Mouse (Mus musculus): Measurements from ENCODE around the gene 0610010K14Rik.

Gene 0610010K14Rik

DNA sequence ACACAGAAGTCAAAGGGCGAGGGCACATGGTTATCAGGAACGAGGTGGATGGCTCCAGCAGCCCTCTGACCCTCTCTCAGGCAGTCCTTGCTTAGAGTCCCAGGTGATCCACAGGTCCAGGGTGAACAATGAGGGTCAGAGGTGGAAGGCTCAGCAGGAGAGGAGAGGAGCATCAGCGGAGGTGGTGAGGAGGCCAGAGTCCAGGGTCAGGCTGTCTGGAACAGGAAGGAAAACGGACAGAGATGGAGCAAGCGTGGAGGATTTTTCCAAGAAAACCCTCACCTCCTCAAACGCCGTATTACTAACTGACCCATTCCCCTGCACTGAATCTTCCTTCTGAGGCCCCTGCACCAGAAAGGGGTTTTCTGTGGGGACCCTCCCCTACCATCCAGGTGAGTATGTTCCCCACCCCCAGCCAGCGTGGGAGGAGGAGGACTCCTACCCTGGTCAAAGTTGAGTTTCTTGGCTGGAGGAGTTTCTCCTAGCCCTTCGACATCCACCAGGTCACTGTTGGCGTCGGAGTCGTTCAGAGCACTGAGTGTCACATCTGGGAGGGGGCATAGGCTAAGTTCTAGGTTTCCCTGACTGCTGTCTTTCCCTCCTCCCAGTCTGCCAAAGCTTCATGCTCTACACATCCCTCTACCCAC is 2.3 kb downstream of the 0610010K14Rik start:
- no peak for DNase-seq (ENCODE audit: low read depth, low spot score)

DNA sequence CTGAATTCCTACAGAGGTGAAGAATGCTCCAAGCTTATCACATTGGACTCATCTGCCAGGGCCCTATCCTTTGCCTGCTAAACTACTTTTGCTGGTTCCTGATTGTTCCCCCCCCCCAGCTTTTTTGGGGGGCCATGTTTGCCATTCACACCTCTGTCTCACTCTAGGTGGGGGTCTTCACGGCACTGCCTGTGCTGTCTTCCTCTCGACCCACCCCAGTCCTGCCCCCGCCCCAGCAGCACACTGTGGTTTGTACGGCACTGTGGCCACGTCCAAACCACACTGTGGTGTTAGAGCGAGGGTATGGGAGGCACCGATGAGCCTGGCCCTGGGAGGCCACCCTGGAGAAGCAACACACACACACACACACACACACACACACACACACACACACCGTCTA is 3.2 kb downstream of the 0610010K14Rik start:
- DNase-seq (ENCODE audit: low read depth, low spot score), result no peak

DNA sequence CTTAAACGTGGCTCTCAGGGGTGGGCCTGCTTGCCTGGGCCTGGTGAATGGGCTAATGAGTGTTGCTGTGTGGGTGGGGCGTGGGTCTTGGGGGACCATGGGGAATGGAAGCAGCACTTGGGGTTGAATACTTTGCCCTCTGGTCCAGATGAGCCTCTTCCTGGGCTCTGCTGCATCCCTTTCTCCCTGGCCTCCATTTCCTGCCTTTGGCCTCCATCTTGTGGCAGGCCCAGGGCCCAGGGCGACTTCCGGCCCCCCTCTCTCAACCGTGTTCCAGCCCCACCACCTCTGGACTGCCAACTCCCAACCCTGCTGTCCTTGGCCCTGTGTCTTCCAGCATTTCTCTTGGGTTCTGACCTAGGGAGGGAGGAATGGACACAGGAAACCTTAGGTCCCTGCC is 3.7 kb downstream of the 0610010K14Rik start:
- DNase-seq (ENCODE audit: low read depth, low spot score), result no peak

DNA sequence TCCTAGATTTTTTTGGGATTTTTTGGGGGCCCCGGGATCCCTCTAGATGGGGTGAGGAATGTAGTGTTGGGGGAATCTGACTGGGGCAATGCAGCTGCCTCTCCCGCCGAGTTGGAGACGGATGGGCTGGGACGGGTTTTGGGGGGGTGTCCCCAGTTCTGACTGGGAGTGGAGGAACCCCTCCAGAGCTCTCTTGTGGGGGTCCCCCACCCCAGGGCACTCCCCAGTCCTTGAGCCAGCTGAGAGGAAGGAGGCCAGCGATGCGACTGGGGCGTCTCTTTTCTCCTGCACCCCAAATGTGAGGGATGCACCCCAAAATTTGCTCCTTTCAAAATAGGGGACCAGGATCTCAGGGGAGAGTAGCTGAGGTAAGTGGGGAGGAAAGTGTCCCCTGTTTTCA is 4.7 kb downstream of the 0610010K14Rik start:
- no peak for DNase-seq (ENCODE audit: low read depth, low spot score)

DNA sequence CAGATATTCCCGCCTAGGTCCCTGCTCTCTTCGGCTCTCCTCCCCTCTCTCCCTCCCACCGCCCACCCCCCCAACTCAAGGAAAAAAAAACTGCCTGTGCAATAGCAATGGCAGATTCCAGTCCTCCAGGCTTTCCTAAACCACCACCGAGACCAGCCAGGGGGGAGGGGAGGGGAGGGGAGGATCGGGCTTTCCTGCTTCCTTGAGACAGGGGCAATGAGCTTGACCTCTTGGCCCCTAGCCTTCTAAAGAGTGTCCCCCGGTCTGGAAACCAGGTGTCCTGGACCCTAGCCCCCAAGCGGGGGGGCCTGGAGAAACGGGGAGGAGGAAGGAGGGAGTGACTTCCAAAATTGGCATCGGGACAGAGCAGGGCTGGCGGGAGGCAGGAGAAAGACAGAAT is 5.2 kb downstream of the 0610010K14Rik start:
- no peak for DNase-seq (ENCODE audit: low read depth, low spot score)

- DNase-seq (ENCODE audit: low read depth, low spot score), result peak; percentile 80
Measured at GRCm38 (mm10) chr11:70230239-70230727, 7.4 kb downstream of the 0610010K14Rik start.

DNA sequence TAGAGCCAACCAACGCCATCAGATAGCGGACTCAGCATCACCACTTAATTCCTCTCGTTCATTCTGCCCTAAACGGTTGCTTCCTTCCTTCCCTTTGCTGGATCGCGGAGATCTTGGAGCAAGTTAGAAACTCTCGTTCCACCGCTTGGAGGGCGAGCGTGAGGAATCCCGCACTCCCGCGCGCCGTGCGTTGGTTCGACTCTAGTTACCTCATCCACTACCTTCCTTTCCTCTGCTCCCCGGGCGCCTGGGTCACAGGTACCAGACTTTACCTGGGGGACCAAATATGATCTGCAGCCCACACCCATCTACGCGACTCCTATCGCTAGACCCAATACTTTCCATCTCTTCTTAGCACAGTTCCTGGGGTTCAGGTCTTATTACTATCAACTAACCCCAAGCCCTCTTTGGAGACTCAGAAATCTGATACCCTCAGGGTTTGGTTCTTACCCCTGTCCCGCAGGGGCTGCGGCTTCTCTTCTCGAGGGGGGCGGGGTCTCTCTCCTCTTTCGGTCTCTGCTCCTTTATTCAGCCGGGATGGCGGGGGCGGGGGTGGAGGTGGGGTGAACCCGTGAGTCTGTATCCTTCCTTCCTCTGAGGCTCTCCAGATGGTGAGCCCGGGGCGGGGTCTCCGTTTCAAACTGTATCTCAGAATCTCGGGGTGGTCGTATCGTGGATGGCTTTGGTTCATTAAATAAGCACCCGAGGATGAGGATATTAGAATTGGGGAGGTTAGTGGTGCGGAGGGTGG is 8.3 kb downstream of the 0610010K14Rik start, which contains the start of gene Bcl6b:
Gene Bcl6b (minus strand): TSS at position 539 of the 751 bp plus-strand sequence.
- DNase-seq (ENCODE audit: low read depth, low spot score), result no peak

DNA sequence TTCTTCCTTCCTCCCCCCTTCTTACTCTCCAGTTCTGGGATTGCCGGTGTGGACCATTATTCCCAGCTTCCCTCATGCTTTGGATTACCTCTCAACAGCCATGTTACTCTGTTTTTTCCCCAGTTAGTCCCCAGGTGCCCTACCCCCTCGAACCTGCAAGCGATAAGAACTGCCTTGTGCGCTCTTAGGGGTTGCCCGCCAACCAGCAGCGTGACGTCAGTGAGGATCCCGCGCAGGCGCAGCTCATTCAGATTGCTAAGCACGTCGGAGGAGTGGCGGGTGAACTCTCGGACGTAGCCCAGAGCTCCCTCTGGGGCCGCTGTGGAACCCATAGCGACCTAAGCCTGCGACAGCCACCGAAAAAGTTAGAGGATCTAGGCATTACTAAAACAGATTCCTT is 8.9 kb downstream of the 0610010K14Rik start:
- peak; percentile 87 for DNase-seq (ENCODE audit: low read depth, low spot score)

DNA sequence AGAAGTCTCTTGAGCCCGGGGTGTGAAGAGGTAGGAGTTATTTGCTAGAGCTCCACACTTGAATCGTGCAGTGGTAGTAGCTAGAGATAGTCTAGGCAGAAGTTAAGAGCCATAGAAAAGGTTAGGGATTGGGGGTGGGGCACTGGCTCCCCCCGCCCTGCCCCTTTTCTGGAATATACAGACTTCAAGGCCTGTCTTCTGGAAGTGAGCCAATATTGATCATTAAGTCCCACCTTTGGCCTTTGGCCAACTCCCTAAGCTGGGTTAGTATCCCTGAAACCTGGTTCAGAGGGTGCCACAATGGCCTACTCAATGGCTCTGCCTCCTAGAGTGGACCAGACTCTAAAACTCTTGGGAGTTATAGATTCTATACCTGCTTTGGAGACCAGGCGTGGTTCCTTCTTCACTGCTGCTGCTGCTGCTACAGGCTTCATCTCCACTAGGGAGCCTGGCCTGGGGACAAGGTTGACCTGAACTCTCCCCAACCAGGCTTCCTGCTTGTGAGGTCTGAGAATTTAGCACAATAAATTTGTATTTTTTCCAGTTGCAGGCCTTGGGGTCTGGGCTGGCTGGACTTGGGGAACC is 10.0 kb downstream of the 0610010K14Rik start:
- no peak for DNase-seq (ENCODE audit: low read depth, low spot score)

DNA sequence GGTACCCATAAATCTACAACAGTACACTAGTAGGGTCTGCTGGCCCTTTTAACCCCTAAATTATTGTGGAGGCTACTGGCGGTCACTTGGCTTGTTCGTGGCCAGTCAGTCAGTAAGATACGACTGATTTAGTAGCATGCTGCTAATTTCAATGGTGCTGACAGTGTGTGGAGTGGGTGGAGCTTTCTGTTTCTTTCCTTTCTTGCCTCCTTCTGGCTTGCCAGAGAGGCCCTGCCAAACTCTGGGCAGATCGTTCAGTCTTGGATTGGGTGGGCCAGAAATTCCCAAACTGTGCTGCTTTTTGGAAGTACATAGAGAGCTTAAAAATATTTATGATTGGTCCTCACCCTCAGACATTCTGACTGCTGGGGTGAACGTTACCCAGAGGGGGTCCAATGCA is 10.6 kb downstream of the 0610010K14Rik start:
- DNase-seq (ENCODE audit: low read depth, low spot score), result no peak

DNA sequence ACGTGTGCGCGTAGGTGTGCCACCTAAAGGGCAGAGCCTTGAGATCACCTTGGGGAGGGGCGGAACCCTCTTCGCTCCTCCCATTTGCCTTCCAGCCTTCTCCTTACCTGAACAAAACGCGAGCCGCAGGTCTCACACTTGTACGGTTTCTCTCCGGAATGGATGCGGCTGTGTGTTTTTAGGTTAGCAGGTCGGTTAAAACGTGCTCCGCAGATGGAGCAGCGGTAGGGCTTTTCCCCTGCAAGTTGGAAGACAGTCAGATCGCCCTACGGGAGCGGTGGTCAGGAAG is 11.2 kb downstream of the 0610010K14Rik start:
- DNase-seq (ENCODE audit: low read depth, low spot score), result no peak

- no peak for DNase-seq (ENCODE audit: low read depth, low spot score)
Measured at GRCm38 (mm10) chr11:70225798-70226601, 11.7 kb downstream of the 0610010K14Rik start.

DNA sequence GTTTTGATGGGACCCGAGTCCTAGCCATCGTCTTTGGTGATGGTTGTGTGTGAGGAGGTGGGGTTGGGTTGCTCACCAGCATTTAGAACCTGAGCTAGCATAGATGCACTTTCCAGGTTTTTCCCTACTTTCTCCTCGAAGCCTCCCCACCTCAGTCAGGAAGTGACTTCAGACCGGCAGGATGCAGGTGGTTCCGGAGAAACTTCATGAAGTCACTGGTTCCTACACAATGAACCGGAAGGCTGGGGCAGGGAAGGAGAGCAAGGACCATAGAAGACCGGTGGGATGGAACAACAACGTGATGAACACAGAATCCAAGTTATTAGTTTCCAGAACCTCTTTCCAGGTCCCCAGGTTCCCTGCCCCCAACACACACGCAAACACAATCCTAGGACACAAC is 14.0 kb downstream of the 0610010K14Rik start:
- no peak for DNase-seq (ENCODE audit: low read depth, low spot score)

DNA sequence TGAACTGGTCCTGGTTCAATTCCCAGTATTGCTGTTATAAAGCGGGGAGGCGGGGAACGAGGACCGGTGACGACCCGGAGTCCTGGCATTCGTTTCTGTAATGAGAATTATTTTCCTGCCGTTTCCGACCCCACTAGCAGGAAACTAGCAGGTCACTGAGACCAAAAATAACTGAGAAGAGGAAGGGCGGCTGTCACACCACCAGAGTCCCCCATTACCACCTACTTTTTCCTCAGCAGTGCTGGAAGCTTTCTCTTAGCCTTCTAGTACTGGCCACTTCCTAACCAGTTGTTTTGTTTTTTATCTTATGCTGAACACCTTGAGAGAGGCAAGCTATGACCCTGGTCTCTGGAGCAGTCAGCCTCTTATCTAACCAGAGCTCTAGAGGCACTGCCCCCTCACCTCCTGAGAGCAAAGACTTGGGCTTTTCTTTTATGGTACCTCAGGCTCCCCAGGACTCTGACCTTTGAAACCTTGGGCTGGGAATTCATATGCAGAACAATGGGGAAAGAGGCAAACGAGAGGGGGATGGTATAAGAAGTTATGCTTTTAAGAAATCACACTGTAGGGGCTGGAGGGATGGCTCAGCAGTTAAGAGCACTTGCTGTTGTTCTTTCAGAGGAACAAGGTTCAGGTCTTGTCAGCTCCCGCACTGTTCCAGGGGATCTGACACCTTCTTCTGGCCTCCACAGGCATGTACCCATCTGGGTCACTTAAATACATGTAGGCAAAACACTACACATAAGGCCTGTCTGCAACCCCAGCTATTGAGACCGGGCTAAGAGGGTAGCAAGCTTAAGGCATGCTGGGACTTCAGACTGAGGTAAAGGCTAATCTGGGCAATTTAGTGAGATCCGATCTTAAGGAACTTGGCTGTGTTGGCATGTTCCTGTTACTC is 15.9 kb downstream of the 0610010K14Rik start:
- DNase-seq (ENCODE audit: low read depth, low spot score), result no peak

- DNase-seq (ENCODE audit: low read depth, low spot score), result peak; percentile 96
Measured at GRCm38 (mm10) chr11:70220731-70221602, 16.7 kb downstream of the 0610010K14Rik start, which contains the start of gene Slc16a13. Gene Slc16a13 (minus strand): TSS chr11:70221064.

GRCm38 (mm10) chr11:70220323-70220722 is 17.4 kb downstream of the 0610010K14Rik start:
- no peak for DNase-seq (ENCODE audit: low read depth, low spot score)

- no peak for DNase-seq (ENCODE audit: low read depth, low spot score)
Measured at GRCm38 (mm10) chr11:70219873-70220272, 17.8 kb downstream of the 0610010K14Rik start.

GRCm38 (mm10) chr11:70218741-70219470 is 18.8 kb downstream of the 0610010K14Rik start:
- DNase-seq (ENCODE audit: low read depth, low spot score), result no peak

DNA sequence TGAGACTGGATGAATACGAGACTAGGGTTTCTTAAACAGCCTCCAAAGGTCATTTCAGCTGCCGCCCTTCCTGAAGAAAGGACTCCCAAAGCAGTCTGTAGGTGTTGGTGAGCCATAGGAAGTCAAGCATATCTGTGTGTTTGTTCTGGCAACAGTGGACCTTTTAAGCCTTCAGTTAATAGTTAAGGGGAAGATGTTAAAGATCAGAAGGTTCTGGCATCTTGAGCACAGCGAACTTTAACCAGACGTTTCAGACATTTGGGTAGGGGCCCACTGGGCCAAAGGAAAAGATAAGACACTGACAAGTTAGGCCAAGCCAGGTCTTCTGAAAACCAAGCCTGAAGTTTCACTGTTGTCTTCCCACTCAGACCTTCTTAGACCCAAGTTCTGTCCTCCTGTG is 19.7 kb downstream of the 0610010K14Rik start:
- no peak for DNase-seq (ENCODE audit: low read depth, low spot score)

Data from WW6 (cell line).